Mouse (Mus musculus) kidney, adult 2 months (tissue): ENCODE measurements at regions not wholly inside any gene's neighbourhood (a gene's known extent, or its start where the extent isn't known, plus 50 kb on each side); places are given as distances from the start of the nearest gene placed in this dataset.

ENCODE experiments used
- CTCF ChIP-seq: fragments of 200-500 bp; conservative IDR thresholded peaks from 2 replicates; pipeline ENCODE4 v1.5.1; 2011; ENCODE audit warnings: low read depth, mild to moderate bottlenecking, control low read depth, low read length, moderate library complexity, mixed read lengths; ENCODE audit not compliant: insufficient read depth, insufficient read length
- POLR2A ChIP-seq: fragments of 200-500 bp; IDR thresholded peaks from one replicate; pipeline ENCODE4 v1.6.1; 2011; ENCODE audit warnings: low read depth, low read length, control low read depth

DNA sequence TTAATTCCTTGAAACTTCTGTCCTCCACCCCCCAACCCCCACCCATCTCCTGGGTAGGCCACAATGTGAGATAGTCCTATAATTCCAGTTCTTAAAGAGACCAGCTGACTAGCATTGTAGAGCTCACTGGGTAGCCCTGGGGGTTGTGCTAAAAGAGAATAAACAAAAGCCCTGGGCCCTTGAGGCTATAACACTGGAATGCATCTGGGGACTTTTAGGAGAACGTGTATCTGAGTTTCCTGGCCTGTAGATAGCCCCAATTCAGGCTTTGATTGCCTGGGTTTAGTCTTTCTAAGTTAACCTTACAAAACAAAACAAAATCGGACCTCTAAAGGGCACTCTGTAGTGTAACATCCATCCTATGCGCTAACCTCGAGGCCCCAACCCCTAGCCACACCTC lies 234.1 kb upstream of the 4930412O13Rik start:
- TF ChIP-seq CTCF (no peak), POLR2A (no peak)
